Mouse (Mus musculus) heart, adult 2 months (tissue): ENCODE results near the gene Dnaaf5. TPM values are rescaled to one million over a fixed set of nuclear protein-coding genes. Genes with fewer than 3 reads are reported as not detected.
A peak's percentile ranks its signal among the peaks of the same experiment; 100 is the strongest.

Source experiments
- DNase-seq, 2 experiments: peaks; one replicate each; pipeline ENCODE4 v3.0.0; 2021
- H3K27ac ChIP-seq: fragments of 200-600 bp; 2 replicates; pipeline ENCODE4 v1.8.1; 2022
- H3K27me3 ChIP-seq: fragments of 200-500 bp; 2 replicates; pipeline ENCODE4 v1.6.1; 2012; ENCODE audit warnings: mild to moderate bottlenecking, low read length, inconsistent platforms, mixed read lengths; ENCODE audit not compliant: control insufficient read depth, insufficient read depth
- H3K36me3 ChIP-seq: fragments of 200-500 bp; 2 replicates; pipeline ENCODE4 v1.6.1; 2012; ENCODE audit warnings: low read length, inconsistent platforms; ENCODE audit not compliant: control insufficient read depth, insufficient read depth
- H3K4me1 ChIP-seq: fragments of 200-500 bp; 2 replicates; pipeline ENCODE4 v1.6.1; 2011; ENCODE audit warnings: low read length; ENCODE audit not compliant: control insufficient read depth, insufficient read depth
- H3K4me3 ChIP-seq: fragments of 200-600 bp; 2 replicates; pipeline ENCODE4 v1.8.1; 2022
- H3K79me2 ChIP-seq: fragments of 200-500 bp; replicated peaks from 2 replicates; pipeline ENCODE4 v1.6.1; 2012; ENCODE audit warnings: mild to moderate bottlenecking, inconsistent platforms, low read length, moderate library complexity, mixed read lengths; ENCODE audit not compliant: control insufficient read depth, insufficient read depth
- H3K9ac ChIP-seq: fragments of 200-500 bp; 2 replicates; pipeline ENCODE4 v1.6.1; 2012; ENCODE audit warnings: low read depth, mild to moderate bottlenecking, control low read depth, inconsistent platforms, low read length, mixed read lengths
- CTCF ChIP-seq: fragments of 200-600 bp; IDR thresholded peaks from 2 replicates; pipeline ENCODE4 v1.8.1; 2022; ENCODE audit warnings: antibody characterized with exemption, mild to moderate bottlenecking, moderate library complexity
- EP300 ChIP-seq: fragments of 200-500 bp; IDR thresholded peaks from 2 replicates; pipeline ENCODE4 v1.6.1; 2011; ENCODE audit warnings: low read depth, low read length, control low read depth; ENCODE audit not compliant: insufficient read depth
- POLR2A ChIP-seq: fragments of 200-500 bp; IDR thresholded peaks from 2 replicates; pipeline ENCODE4 v1.6.1; 2011; ENCODE audit warnings: mild to moderate bottlenecking, low read depth, low read length, control low read depth; ENCODE audit not compliant: insufficient read depth
- WGBS: fragments of 180-500 bp; shearing (Covaris S2); methylation state at CpG from one replicate; pipeline ENCODE4 v1.1.7; 2018; 5-methylcytosine and 5-hydroxymethylcytosine counted together
- intact Hi-C: fragments of 180-260 bp; cut with DNase I; formaldehyde crosslinking; loops from one replicate; pipeline ENCODE4 v1.15.1; 2025
- polyA plus RNA-seq: library from polyadenylated mRNA; depleted of rRNA; stranded (reverse); fragments of >200 nt; gene quantifications from 2 replicates; pipeline ENCODE4 v1.2.3, GENCODE M21; 2012
- total RNA-seq, 2 experiments: library from RNA; stranded (reverse); gene quantifications; 2 replicates each; pipeline ENCODE4 v1.2.3; 2021

The Dnaaf5 gene
- total and polyA plus RNA-seq, 3 experiments, result 12.2 to 16.7 (median 16.1) TPM

DNA sequence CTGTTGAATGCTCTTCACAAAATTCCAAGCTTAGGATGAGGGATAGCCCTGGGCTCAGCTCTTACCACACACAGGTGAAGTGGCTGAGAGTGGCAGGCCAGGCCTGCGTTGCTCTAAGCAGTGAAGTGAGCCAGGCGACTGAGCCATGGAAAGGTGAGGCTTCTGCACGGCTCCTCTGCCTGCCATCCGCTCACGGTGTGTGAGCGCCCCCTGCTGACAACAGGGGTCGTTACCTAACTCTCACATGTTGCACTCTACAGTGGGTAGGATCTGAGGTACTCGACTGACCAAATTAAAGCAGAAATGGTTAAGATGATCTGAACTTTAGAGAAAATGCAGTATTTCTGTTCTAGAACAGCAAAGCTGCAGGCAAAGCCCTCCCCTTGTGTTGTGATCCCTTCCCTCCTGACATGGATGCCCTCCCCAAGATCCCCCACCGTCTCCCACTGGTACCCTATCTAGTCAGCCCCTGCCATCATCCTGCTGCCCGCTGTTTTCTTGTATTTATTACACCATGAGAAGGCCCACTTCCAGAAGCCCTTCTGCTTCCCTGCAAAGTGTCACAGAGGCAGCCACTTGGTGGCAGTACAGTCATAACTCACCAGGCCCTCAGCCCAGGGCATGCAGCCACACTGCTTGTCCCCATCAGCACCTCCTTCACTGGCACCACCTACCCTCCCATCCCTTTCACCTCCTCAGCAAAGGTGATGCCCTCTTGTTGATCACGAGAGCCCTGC lies 29.0 kb downstream of the Dnaaf5 start:
- Histone ChIP-seq H3K9ac (no peak overlapping the region), H3K27me3 (no peaks in the 10 kb centered on the region), H3K79me2 (no peaks in the 10 kb centered on the region), H3K4me1 (peaks cover 7% of the 10 kb centered on the region), H3K4me3 (no peak overlapping the region), H3K27ac (no peak overlapping the region), H3K36me3 (peaks cover 3% of the 10 kb centered on the region; the same call in 1 of the 2 replicates)
- intact Hi-C loops, result loop anchor here (1.0 to 5.0 kb wide), 3 partner anchors 104 to 331 kb away; no protein-coding TSS in a partner anchor
- 26% methylated on average over 11 of the region's 11 CpGs for WGBS
- no peak for TF ChIP-seq POLR2A
- peak; percentile 91 for TF ChIP-seq CTCF
- TF ChIP-seq EP300, result peak; percentile 90
- DNase-seq, result peak; percentile 79 to 86

- no peak for DNase-seq
- intact Hi-C loops, result no loop called here
- Histone ChIP-seq H3K36me3 (no peaks in the 10 kb centered on the region), H3K79me2 (no peaks in the 10 kb centered on the region), H3K27me3 (no peaks in the 10 kb centered on the region), H3K4me1 (no peaks in the 10 kb centered on the region), H3K4me3 (no peak overlapping the region), H3K9ac (no peak overlapping the region), H3K27ac (no peak overlapping the region)
- WGBS, result 73% methylated on average over 2 of the region's 2 CpGs
- TF ChIP-seq POLR2A, result no peak
- no peak for TF ChIP-seq EP300
- TF ChIP-seq CTCF, result no peak
These were observed 33.1 kb downstream of the Dnaaf5 start for GRCm38 (mm10) chr5:139183131-139183530.

GRCm38 (mm10) chr5:139183601-139184000 lies 33.6 kb downstream of the Dnaaf5 start:
- Histone ChIP-seq H3K9ac (no peak overlapping the region), H3K4me3 (no peak overlapping the region), H3K36me3 (no peaks in the 10 kb centered on the region), H3K4me1 (no peaks in the 10 kb centered on the region), H3K27me3 (no peaks in the 10 kb centered on the region), H3K27ac (no peak overlapping the region), H3K79me2 (no peaks in the 10 kb centered on the region)
- DNase-seq, result no peak
- TF ChIP-seq CTCF, result no peak
- no peak for TF ChIP-seq POLR2A
- no peak for TF ChIP-seq EP300
- intact Hi-C loops, result no loop called here
- WGBS, result 92% methylated on average over 9 of the region's 9 CpGs

- no peak overlapping the region for H3K9ac ChIP-seq
- H3K79me2 ChIP-seq, result no peaks in the 10 kb centered on the region
- no peak overlapping the region for H3K27ac ChIP-seq
- H3K4me3 ChIP-seq, result no peak overlapping the region
- DNase-seq, result no peak
- no peaks in the 10 kb centered on the region for H3K4me1 ChIP-seq
- no peaks in the 10 kb centered on the region for H3K36me3 ChIP-seq
- no peaks in the 10 kb centered on the region for H3K27me3 ChIP-seq
- WGBS, result 77% methylated on average over 4 of the region's 4 CpGs
- intact Hi-C loops, result no loop called here
- no peak for TF ChIP-seq EP300
- TF ChIP-seq POLR2A, result no peak
- no peak for TF ChIP-seq CTCF
These were observed 34.9 kb downstream of the Dnaaf5 start for GRCm38 (mm10) chr5:139184897-139185296.

GRCm38 (mm10) chr5:139189726-139190125 lies 39.7 kb downstream of the Dnaaf5 start:
- no peak for TF ChIP-seq CTCF
- TF ChIP-seq EP300, result no peak
- TF ChIP-seq POLR2A, result no peak
- Histone ChIP-seq H3K4me1 (no peaks in the 10 kb centered on the region), H3K27ac (no peak overlapping the region), H3K36me3 (no peaks in the 10 kb centered on the region), H3K4me3 (no peak overlapping the region), H3K79me2 (no peaks in the 10 kb centered on the region), H3K9ac (no peak overlapping the region), H3K27me3 (no peaks in the 10 kb centered on the region)
- intact Hi-C loops, result no loop called here
- WGBS, result 90% methylated on average over 5 of the region's 5 CpGs
- no peak for DNase-seq

DNA sequence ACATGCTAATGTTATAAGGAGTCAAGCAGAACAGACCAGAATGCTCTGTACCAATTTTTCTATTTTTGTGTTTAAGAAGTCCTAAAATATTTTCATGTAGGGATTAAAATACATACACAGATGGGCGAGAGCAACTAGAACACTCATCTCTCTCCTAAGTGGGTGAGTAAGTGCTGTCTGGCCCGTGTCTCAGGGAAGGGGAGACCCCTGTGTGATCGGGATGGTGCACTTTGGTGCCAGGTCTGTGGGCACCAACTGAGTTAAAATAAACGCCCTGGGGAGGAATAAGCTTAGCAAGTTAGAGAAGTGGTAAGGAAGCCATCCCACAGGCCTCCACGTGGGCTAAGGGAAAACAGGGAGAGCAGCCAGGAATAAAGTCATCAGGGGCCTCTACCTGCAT lies 40.9 kb downstream of the Dnaaf5 start:
- H3K4me1 ChIP-seq, result no peaks in the 10 kb centered on the region
- 69% methylated on average over 5 of the region's 5 CpGs for WGBS
- intact Hi-C loops, result no loop called here

More for the DNA sequence above, 40.9 kb downstream of the Dnaaf5 start:
- H3K27me3 ChIP-seq, result no peaks in the 10 kb centered on the region
- H3K36me3 ChIP-seq, result no peaks in the 10 kb centered on the region
- no peak overlapping the region for H3K27ac ChIP-seq
- H3K4me3 ChIP-seq, result no peak overlapping the region
- no peaks in the 10 kb centered on the region for H3K79me2 ChIP-seq
- no peak for DNase-seq
- TF ChIP-seq EP300 (no peak), POLR2A (no peak)
- no peak overlapping the region for H3K9ac ChIP-seq
